In genomic region chr4:43266623-43267322, GRCm38 (mm10) we compare ENCODE assay signal across 7 mouse cellular contexts. TPM values are rescaled to one million over a fixed set of nuclear protein-coding genes. Genes with fewer than 3 reads are reported as not detected.
A peak's percentile ranks its signal among the peaks of the same experiment; 100 is the strongest.
DNase-seq lines count a peak whose midpoint lies in the region; ATAC-seq lines count a peak whose summit lies in the region.

Gene Atp8b5, plus strand, starts transcription at chr4:43267159.

- peak; percentile 69; the same call in 1 of the 2 replicates for ATAC-seq in embryonic facial prominence, embryonic 12.5 days (ENCODE audit: insufficient number of reproducible peaks, insufficient read depth, low FRiP score, low TSS enrichment)
- peak; percentile 97 for ATAC-seq in midbrain, embryonic 13.5 days

- no peaks in the 10 kb centered on the region for H3K36me3 ChIP-seq in embryonic facial prominence, embryonic 12.5 days
- H3K36me3 ChIP-seq in limb, embryonic 10.5 days: no peaks in the 10 kb centered on the region
- H3K36me3 ChIP-seq in midbrain, embryonic 13.5 days: peaks cover 14% of the 10 kb centered on the region

- H3K4me3 ChIP-seq in embryonic facial prominence, embryonic 12.5 days: peak within 1 kb of the TSS; percentile 38
- peak within 1 kb of the TSS; percentile 56 for H3K4me3 ChIP-seq in limb, embryonic 10.5 days
- H3K4me3 ChIP-seq in midbrain, embryonic 13.5 days (replicated peaks): peak within 1 kb of the TSS; percentile 42

- no peaks in the 10 kb centered on the region for H3K9me3 ChIP-seq in embryonic facial prominence, embryonic 12.5 days
- no peaks in the 10 kb centered on the region for H3K9me3 ChIP-seq in limb, embryonic 10.5 days (replicated peaks)
- H3K9me3 ChIP-seq in midbrain, embryonic 13.5 days: no peaks in the 10 kb centered on the region

- peak within 1 kb of the TSS; percentile 68 for H3K4me2 ChIP-seq in embryonic facial prominence, embryonic 12.5 days (replicated peaks)
- H3K4me2 ChIP-seq in midbrain, embryonic 13.5 days (replicated peaks): peak within 1 kb of the TSS; percentile 69

- H3K9ac ChIP-seq in embryonic facial prominence, embryonic 12.5 days: peak within 1 kb of the TSS; percentile 44; the same call in 1 of the 2 replicates
- peak within 1 kb of the TSS; percentile 64 for H3K9ac ChIP-seq in midbrain, embryonic 13.5 days (replicated peaks)

- H3K4me1 ChIP-seq in embryonic facial prominence, embryonic 12.5 days: 0 out of 2 replicates have a peak, but pooled peaks cover 3% of the 10 kb centered on the region
- H3K4me1 ChIP-seq in limb, embryonic 10.5 days: peaks cover 9% of the 10 kb centered on the region
- peaks cover 13% of the 10 kb centered on the region for H3K4me1 ChIP-seq in midbrain, embryonic 13.5 days (replicated peaks)

- H3K27me3 ChIP-seq in embryonic facial prominence, embryonic 12.5 days: no peaks in the 10 kb centered on the region
- H3K27me3 ChIP-seq in limb, embryonic 10.5 days (ENCODE audit: low read depth, poor library complexity, severe bottlenecking): no peaks in the 10 kb centered on the region
- H3K27me3 ChIP-seq in midbrain, embryonic 13.5 days: no peaks in the 10 kb centered on the region

- under 1% methylated on average over 19 of the region's 19 CpGs for WGBS in embryonic facial prominence, embryonic 12.5 days
- 2% methylated on average over 19 of the region's 19 CpGs for WGBS in limb, embryonic 10.5 days
- WGBS in midbrain, embryonic 13.5 days: under 1% methylated on average over 19 of the region's 19 CpGs

- H3K27ac ChIP-seq in embryonic facial prominence, embryonic 12.5 days: 0 out of 2 replicates have a peak within 1 kb of the TSS, but pooled peaks have one; percentile 3
- peak within 1 kb of the TSS; percentile 82 for H3K27ac ChIP-seq in limb, embryonic 10.5 days
- peak within 1 kb of the TSS; percentile 67; the same call in 1 of the 2 replicates for H3K27ac ChIP-seq in midbrain, embryonic 13.5 days

- DNase-seq in adrenal gland, postnatal 36 days: peak; percentile 88 to 89
- peak; percentile 97 for DNase-seq in heart, adult 11 months
- DNase-seq in kidney, adult 18-20 months: peak; percentile 86
- DNase-seq in limb, embryonic 10.5 days (ENCODE audit: low spot score): peak; percentile 84
- DNase-seq in spleen, adult 18-20 months: peak; percentile 37 to 52

RNA-seq across cellular contexts. Expression of gene Atp8b5, which starts in this region (rescaled TPM):
- total RNA-seq in adrenal gland, postnatal 36 days (2021): under 1 TPM; 0.23 to 0.26 TPM
- polyA plus RNA-seq in embryonic facial prominence, embryonic 12.5 days (2016; fragmentation: Nextera tagmentation; extraction: Ambion mirVana): 0.32 and 0.56 TPM in 2 replicates
- 0.14 and 0.45 TPM in 2 replicates for polyA plus RNA-seq in limb, embryonic 10.5 days (2016; fragmentation: Nextera tagmentation; extraction: Ambion mirVana)
- polyA plus RNA-seq in midbrain, embryonic 13.5 days (2015; fragmentation: Nextera tagmentation; extraction: Ambion mirVana): 0.23 and 0.35 TPM in 2 replicates

Comparison
In these comparisons a context has a peak if more than half of its experiments do, and no peak if none do; other contexts are left out.
1. Peak in every context shown above with its lines: DNase-seq, ATAC-seq, H3K4me3 ChIP-seq and H3K27ac ChIP-seq.
2. Peak in DNase-seq in adrenal gland, postnatal 36 days; RNA of the gene not detected or under 1 TPM.
3. Peak in ATAC-seq, H3K4me3 ChIP-seq, H3K27ac ChIP-seq, H3K9ac ChIP-seq and H3K4me2 ChIP-seq in embryonic facial prominence, embryonic 12.5 days; RNA of the gene not detected or under 1 TPM.
4. Peak in DNase-seq, H3K4me3 ChIP-seq and H3K27ac ChIP-seq in limb, embryonic 10.5 days; RNA of the gene not detected or under 1 TPM.
5. Peak in ATAC-seq, H3K4me3 ChIP-seq, H3K27ac ChIP-seq, H3K9ac ChIP-seq and H3K4me2 ChIP-seq in midbrain, embryonic 13.5 days; RNA of the gene not detected or under 1 TPM.
6. DNase-seq: peak in every context shown above with its lines; median percentile 97 in heart, adult 11 months; 88 in adrenal gland, postnatal 36 days; 86 in kidney, adult 18-20 months; 84 in limb, embryonic 10.5 days; 44 in spleen, adult 18-20 months.
7. H3K27ac ChIP-seq: peak in every context shown above with its lines; median percentile 82 in limb, embryonic 10.5 days; 67 in midbrain, embryonic 13.5 days; 3 in embryonic facial prominence, embryonic 12.5 days.